Comparison of ENCODE assay signal across 16 mouse cellular contexts in genomic region chr16:51910046-51910445, GRCm38 (mm10).
DNase-seq lines count a peak whose midpoint lies in the region; ATAC-seq lines count a peak whose summit lies in the region.
"Had no signal": no experiment of that assay in that cellular context is flagged by ENCODE, and none has a peak within 500 bp of the region (broad histone marks: within the 10 kb centered on the region; RNA-seq: fewer than 3 reads in every experiment).

No protein-coding gene starts in this region.

- no peak overlapping the region for H3K4me2 ChIP-seq in hindbrain, embryonic 15.5 days
- no peak overlapping the region for H3K4me2 ChIP-seq in hindbrain, embryonic 12.5 days (replicated peaks)
- no peak overlapping the region for H3K4me2 ChIP-seq in forebrain, embryonic 16.5 days (ENCODE audit: low read length)
- H3K4me2 ChIP-seq: embryonic facial prominence, embryonic 15.5 days; liver, embryonic 11.5 days; neural tube, embryonic 15.5 days had no signal

- no peak overlapping the region for H3K9ac ChIP-seq in hindbrain, embryonic 15.5 days
- no peak overlapping the region for H3K9ac ChIP-seq in hindbrain, embryonic 12.5 days
- H3K9ac ChIP-seq in forebrain, embryonic 16.5 days (replicated peaks; ENCODE audit: low read depth, low read length) = no peak overlapping the region
- H3K9ac ChIP-seq: embryonic facial prominence, embryonic 15.5 days; neural tube, embryonic 15.5 days had no signal

- 73% methylated on average over 3 of the region's 3 CpGs for WGBS in hindbrain, embryonic 15.5 days
- 91% methylated on average over 3 of the region's 3 CpGs for WGBS in hindbrain, embryonic 12.5 days
- 57% methylated on average over 3 of the region's 3 CpGs for WGBS in forebrain, embryonic 16.5 days

- no peaks in the 10 kb centered on the region for H3K4me1 ChIP-seq in hindbrain, embryonic 15.5 days (replicated peaks)
- H3K4me1 ChIP-seq in hindbrain, embryonic 12.5 days = no peaks in the 10 kb centered on the region
- H3K4me1 ChIP-seq in forebrain, embryonic 16.5 days (replicated peaks; ENCODE audit: control insufficient read depth, insufficient read depth, low read length) = no peaks in the 10 kb centered on the region
- H3K4me1 ChIP-seq: embryonic facial prominence, embryonic 15.5 days; neural tube, embryonic 15.5 days had no signal

- no peaks in the 10 kb centered on the region for H3K36me3 ChIP-seq in hindbrain, embryonic 15.5 days
- no peaks in the 10 kb centered on the region for H3K36me3 ChIP-seq in hindbrain, embryonic 12.5 days
- no peaks in the 10 kb centered on the region for H3K36me3 ChIP-seq in forebrain, embryonic 16.5 days (ENCODE audit: control insufficient read depth, insufficient read depth)
- H3K36me3 ChIP-seq: embryonic facial prominence, embryonic 15.5 days; G1E; neural tube, embryonic 15.5 days had no signal

- ATAC-seq in hindbrain, embryonic 15.5 days (ENCODE audit: low FRiP score, low read depth) = peak; percentile 76
- ATAC-seq in hindbrain, embryonic 12.5 days (ENCODE audit: low FRiP score) = no peak
- peak; percentile 90 for ATAC-seq in forebrain, embryonic 16.5 days
- ATAC-seq: intestine, embryonic 16.5 days had no signal

- no peak overlapping the region for H3K4me3 ChIP-seq in hindbrain, embryonic 15.5 days
- H3K4me3 ChIP-seq in hindbrain, embryonic 12.5 days = no peak overlapping the region
- H3K4me3 ChIP-seq in forebrain, embryonic 16.5 days (replicated peaks; ENCODE audit: low read length) = no peak overlapping the region
- H3K4me3 ChIP-seq: embryonic facial prominence, embryonic 15.5 days; neural tube, embryonic 15.5 days had no signal

- no peaks in the 10 kb centered on the region for H3K9me3 ChIP-seq in hindbrain, embryonic 15.5 days
- H3K9me3 ChIP-seq in hindbrain, embryonic 12.5 days (replicated peaks) = no peaks in the 10 kb centered on the region
- no peaks in the 10 kb centered on the region for H3K9me3 ChIP-seq in forebrain, embryonic 16.5 days (ENCODE audit: control insufficient read depth, low read length)
- H3K9me3 ChIP-seq: embryonic facial prominence, embryonic 15.5 days; neural tube, embryonic 15.5 days had no signal

- peak; percentile 90 for DNase-seq in cerebellum, adult 11-12 months
- peak; percentile 39 to 79 for DNase-seq in layer of hippocampus, postnatal 14 days (ENCODE audit: low spot score in 2 of 2)
- no peak for DNase-seq in thymus, adult 18-20 months
- DNase-seq in adrenal gland, postnatal 4 days (ENCODE audit: low spot score in 2 of 2) = no peak
- DNase-seq: B cell, adult 2 months; kidney, postnatal 25 days; spleen, adult 18-20 months; thymus, postnatal 36 days had no signal

- no peaks in the 10 kb centered on the region for H3K27me3 ChIP-seq in hindbrain, embryonic 15.5 days
- no peaks in the 10 kb centered on the region for H3K27me3 ChIP-seq in hindbrain, embryonic 12.5 days
- no peaks in the 10 kb centered on the region for H3K27me3 ChIP-seq in forebrain, embryonic 16.5 days (replicated peaks; ENCODE audit: control insufficient read depth, insufficient read depth, low read length)
- H3K27me3 ChIP-seq: embryonic facial prominence, embryonic 15.5 days; neural tube, embryonic 15.5 days had no signal

- no peak overlapping the region for H3K27ac ChIP-seq in hindbrain, embryonic 15.5 days (replicated peaks)
- H3K27ac ChIP-seq in hindbrain, embryonic 12.5 days = no peak overlapping the region
- H3K27ac ChIP-seq in forebrain, embryonic 16.5 days (ENCODE audit: low read length) = peak overlapping the region; percentile 8; the same call in 1 of the 2 replicates
- H3K27ac ChIP-seq: embryonic facial prominence, embryonic 15.5 days; neural tube, embryonic 15.5 days had no signal

Comparison
In these comparisons a context has a peak if more than half of its experiments do, and no peak if none do; other contexts are left out.
1. DNase-seq: peak in cerebellum, adult 11-12 months (single experiment) and layer of hippocampus, postnatal 14 days (2 of 2); none in thymus, adult 18-20 months (0 of 2) and adrenal gland, postnatal 4 days (0 of 2).